Mouse (Mus musculus) kidney, adult 9 months (tissue): ENCODE results near the gene Mlst8.

Experiments used
- DNase-seq: peaks from one replicate; pipeline ENCODE4 v3.0.0; 2022

The Mlst8 gene

GRCm38 (mm10) chr17:24488662-24489264 is 9.9 kb upstream of the Mlst8 start:
- no peak for DNase-seq

- DNase-seq, result no peak
These were observed 9.3 kb upstream of the Mlst8 start, which contains the start of gene Caskin1 for GRCm38 (mm10) chr17:24488186-24488661. Gene Caskin1 (plus strand): TSS chr17:24488601.

- DNase-seq, result no peak
These were observed 6.4 kb upstream of the Mlst8 start for GRCm38 (mm10) chr17:24485090-24485860.

- no peak for DNase-seq
These were observed 4.6 kb upstream of the Mlst8 start for GRCm38 (mm10) chr17:24483495-24483894.

- DNase-seq, result no peak
These were observed 2.3 kb upstream of the Mlst8 start for GRCm38 (mm10) chr17:24481027-24481815.

- DNase-seq, result no peak
These were observed 1.4 kb upstream of the Mlst8 start for GRCm38 (mm10) chr17:24480201-24480826.

GRCm38 (mm10) chr17:24479431-24479830 is 553 bp upstream of the Mlst8 start:
- DNase-seq, result no peak

GRCm38 (mm10) chr17:24477985-24478600 is 785 bp downstream of the Mlst8 start:
- peak; percentile 46 for DNase-seq

- DNase-seq, result no peak
These were observed 1.6 kb downstream of the Mlst8 start for GRCm38 (mm10) chr17:24477053-24477984.

GRCm38 (mm10) chr17:24476022-24476776 is 2.7 kb downstream of the Mlst8 start:
- DNase-seq, result no peak

GRCm38 (mm10) chr17:24475586-24475985 is 3.3 kb downstream of the Mlst8 start:
- DNase-seq, result no peak

- no peak for DNase-seq
These were observed 4.3 kb downstream of the Mlst8 start for GRCm38 (mm10) chr17:24474557-24474956.

GRCm38 (mm10) chr17:24473612-24474275 is 5.1 kb downstream of the Mlst8 start, which contains the start of gene Bricd5:
Gene Bricd5 (plus strand): TSS chr17:24473884.
- DNase-seq, result no peak

- peak; percentile 95 for DNase-seq
These were observed 6.4 kb downstream of the Mlst8 start for GRCm38 (mm10) chr17:24472512-24472911.

- no peak for DNase-seq
These were observed 8.0 kb downstream of the Mlst8 start for GRCm38 (mm10) chr17:24470701-24471527.

- DNase-seq, result peak; percentile 99
These were observed 8.8 kb downstream of the Mlst8 start, which contains the start of the genes E4f1 and Pgp for GRCm38 (mm10) chr17:24469910-24470602. Gene E4f1 (minus strand): TSS chr17:24470313. Gene Pgp (plus strand): TSS chr17:24470392.

- no peak for DNase-seq
These were observed 9.5 kb downstream of the Mlst8 start for GRCm38 (mm10) chr17:24469336-24469909.
